Mouse (Mus musculus): ENCODE data around the gene Stx8. TPM values are rescaled to one million over a fixed set of nuclear protein-coding genes. Genes with fewer than 3 reads are reported as not detected.

Stx8 gene
- polyA plus RNA-seq, 1 experiment from 2014 or later: 67.1 TPM

DNA sequence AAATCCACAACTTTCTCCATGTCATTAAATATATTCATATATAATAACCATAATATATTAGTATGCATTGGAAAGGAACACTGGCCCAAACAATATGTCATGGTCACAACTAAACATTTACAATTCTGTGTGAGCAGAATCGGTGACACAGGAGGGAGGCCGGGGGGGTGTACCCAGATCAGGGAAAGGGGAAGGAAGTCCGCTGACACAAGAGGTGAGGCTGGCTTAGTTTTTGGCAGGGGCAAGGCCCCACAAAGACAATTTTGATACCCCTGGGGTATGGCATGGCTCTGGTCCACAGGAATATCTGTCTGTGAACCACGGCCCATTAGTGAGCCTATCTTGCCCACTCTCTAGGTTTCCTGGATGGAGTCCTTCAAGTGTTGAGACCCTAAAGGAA is 243.5 kb downstream of the Stx8 start:
- Histone ChIP-seq H3K27me3 (ENCODE audit: control insufficient read depth, insufficient read depth, low read length) (no peaks in the 10 kb centered on the region), H3K27ac (no peak overlapping the region), H3K9ac (no peak overlapping the region), H3K4me3 (replicated peaks; ENCODE audit: low read length) (no peak overlapping the region), H3K4me2 (replicated peaks) (no peak overlapping the region), H3K9me3 (ENCODE audit: control insufficient read depth, low read length) (no peaks in the 10 kb centered on the region), H3K36me3 (replicated peaks; ENCODE audit: control insufficient read depth, insufficient read depth) (no peaks in the 10 kb centered on the region), H3K4me1 (replicated peaks; ENCODE audit: control insufficient read depth, insufficient read depth, low read length) (0 out of 2 replicates have a peak, but pooled peaks cover 6% of the 10 kb centered on the region)
- no peak for ATAC-seq (ENCODE audit: low FRiP score)
- no peak for DNase-seq (ENCODE audit: low spot score)
- 92% methylated on average over 4 of the region's 4 CpGs for WGBS

- no peak for ATAC-seq (ENCODE audit: low FRiP score)
- H3K27me3 ChIP-seq (ENCODE audit: control insufficient read depth, insufficient read depth, low read length): no peaks in the 10 kb centered on the region
These were observed 244.7 kb downstream of the Stx8 start for GRCm38 (mm10) chr11:68210714-68211113.

DNA sequence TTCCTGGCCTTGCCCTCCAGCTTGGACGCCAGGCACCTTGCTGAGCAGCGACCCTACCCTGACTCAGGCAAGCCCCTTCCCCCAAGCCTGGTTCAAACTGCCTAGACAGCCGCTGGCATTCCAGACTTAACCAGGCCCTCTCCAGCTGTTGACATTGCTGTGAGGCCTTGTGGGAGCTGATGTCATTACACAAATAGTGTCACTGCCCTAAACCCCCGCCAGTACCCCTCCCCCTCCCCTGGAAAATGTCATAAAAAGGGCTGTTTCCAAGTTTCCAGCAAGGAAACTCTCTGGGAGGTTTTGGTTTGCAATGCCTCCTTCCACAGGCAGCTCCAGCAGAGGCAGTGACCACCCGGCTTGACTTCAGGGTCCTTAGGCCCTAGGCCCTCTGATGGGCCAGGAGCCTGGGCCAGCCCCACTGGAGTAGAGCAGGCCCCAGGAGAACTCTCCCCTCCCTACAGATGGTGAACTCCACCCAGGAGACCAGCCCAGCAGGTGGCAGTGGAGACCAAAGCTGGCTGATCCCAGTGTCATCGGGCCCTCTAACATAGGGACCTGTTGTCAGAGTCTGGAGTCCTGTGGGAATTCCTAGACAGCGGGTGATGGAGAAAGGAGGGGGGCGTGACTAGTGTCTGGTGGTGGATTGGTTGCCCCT is 246.1 kb downstream of the Stx8 start:
- no peak for DNase-seq (ENCODE audit: low spot score)
- Histone ChIP-seq H3K9me3 (ENCODE audit: control insufficient read depth, low read length) (no peaks in the 10 kb centered on the region), H3K27me3 (ENCODE audit: control insufficient read depth, insufficient read depth, low read length) (no peaks in the 10 kb centered on the region), H3K4me2 (replicated peaks) (no peak overlapping the region), H3K4me3 (replicated peaks; ENCODE audit: low read length) (no peak overlapping the region), H3K4me1 (replicated peaks; ENCODE audit: control insufficient read depth, insufficient read depth, low read length) (peaks cover 26% of the 10 kb centered on the region), H3K9ac (no peak overlapping the region), H3K27ac (0 out of 2 replicates have a peak overlapping the region, but pooled peaks have one; percentile 9), H3K36me3 (replicated peaks; ENCODE audit: control insufficient read depth, insufficient read depth) (no peaks in the 10 kb centered on the region)
- 57% methylated on average over 8 of the region's 8 CpGs for WGBS
- no peak for ATAC-seq (ENCODE audit: low FRiP score)

More at GRCm38 (mm10) chr11:68210714-68211113, 244.7 kb downstream of the Stx8 start:
- DNase-seq (ENCODE audit: low spot score): no peak
- Histone ChIP-seq H3K4me3 (replicated peaks; ENCODE audit: low read length) (no peak overlapping the region), H3K9ac (no peak overlapping the region), H3K4me2 (replicated peaks) (no peak overlapping the region), H3K4me1 (replicated peaks; ENCODE audit: control insufficient read depth, insufficient read depth, low read length) (peaks cover 17% of the 10 kb centered on the region), H3K27ac (no peak overlapping the region), H3K9me3 (ENCODE audit: control insufficient read depth, low read length) (no peaks in the 10 kb centered on the region), H3K36me3 (replicated peaks; ENCODE audit: control insufficient read depth, insufficient read depth) (no peaks in the 10 kb centered on the region)
- 91% methylated on average over 5 of the region's 5 CpGs for WGBS

DNA sequence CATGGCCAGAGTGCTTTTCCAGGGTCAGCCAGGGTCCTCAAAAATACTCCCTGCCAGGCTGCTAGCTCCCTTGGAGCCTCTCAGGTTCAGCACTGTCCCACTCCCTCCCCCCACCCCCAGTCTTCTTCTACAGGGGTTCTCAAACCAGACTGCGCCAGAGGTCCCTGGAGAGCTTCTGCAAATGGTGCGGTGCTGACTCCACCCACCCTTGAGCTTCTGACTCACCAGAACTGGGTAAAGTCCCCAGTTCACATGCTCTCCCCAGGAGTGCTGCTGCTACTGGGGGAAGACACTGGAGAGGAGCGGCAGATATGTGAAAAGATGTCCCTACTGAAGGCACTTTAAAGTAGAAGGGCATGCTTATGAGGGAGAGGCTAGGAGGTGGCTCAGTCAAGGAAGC is 247.9 kb downstream of the Stx8 start:
- 70% methylated on average over 3 of the region's 3 CpGs for WGBS

GRCm38 (mm10) chr11:68214496-68215205 is 248.7 kb downstream of the Stx8 start:
- DNase-seq (ENCODE audit: low spot score): no peak
- Histone ChIP-seq H3K4me2 (replicated peaks) (no peak overlapping the region), H3K27ac (peak overlapping the region; percentile 73), H3K27me3 (ENCODE audit: control insufficient read depth, insufficient read depth, low read length) (no peaks in the 10 kb centered on the region), H3K36me3 (replicated peaks; ENCODE audit: control insufficient read depth, insufficient read depth) (no peaks in the 10 kb centered on the region), H3K4me1 (replicated peaks; ENCODE audit: control insufficient read depth, insufficient read depth, low read length) (peaks cover 26% of the 10 kb centered on the region), H3K9me3 (ENCODE audit: control insufficient read depth, low read length) (no peaks in the 10 kb centered on the region), H3K4me3 (replicated peaks; ENCODE audit: low read length) (no peak overlapping the region), H3K9ac (no peak overlapping the region)
- 0 out of 2 replicates have a peak, but pooled peaks have one; percentile 4 for ATAC-seq (ENCODE audit: low FRiP score)
- 45% methylated on average over 9 of the region's 9 CpGs for WGBS

More for the DNA sequence above, 247.9 kb downstream of the Stx8 start:
- no peak for ATAC-seq (ENCODE audit: low FRiP score)
- Histone ChIP-seq H3K36me3 (replicated peaks; ENCODE audit: control insufficient read depth, insufficient read depth) (no peaks in the 10 kb centered on the region), H3K9me3 (ENCODE audit: control insufficient read depth, low read length) (no peaks in the 10 kb centered on the region), H3K9ac (no peak overlapping the region), H3K4me3 (replicated peaks; ENCODE audit: low read length) (no peak overlapping the region), H3K4me2 (replicated peaks) (no peak overlapping the region), H3K27ac (no peak overlapping the region), H3K27me3 (ENCODE audit: control insufficient read depth, insufficient read depth, low read length) (no peaks in the 10 kb centered on the region), H3K4me1 (replicated peaks; ENCODE audit: control insufficient read depth, insufficient read depth, low read length) (peaks cover 26% of the 10 kb centered on the region)
- DNase-seq (ENCODE audit: low spot score): no peak

DNA sequence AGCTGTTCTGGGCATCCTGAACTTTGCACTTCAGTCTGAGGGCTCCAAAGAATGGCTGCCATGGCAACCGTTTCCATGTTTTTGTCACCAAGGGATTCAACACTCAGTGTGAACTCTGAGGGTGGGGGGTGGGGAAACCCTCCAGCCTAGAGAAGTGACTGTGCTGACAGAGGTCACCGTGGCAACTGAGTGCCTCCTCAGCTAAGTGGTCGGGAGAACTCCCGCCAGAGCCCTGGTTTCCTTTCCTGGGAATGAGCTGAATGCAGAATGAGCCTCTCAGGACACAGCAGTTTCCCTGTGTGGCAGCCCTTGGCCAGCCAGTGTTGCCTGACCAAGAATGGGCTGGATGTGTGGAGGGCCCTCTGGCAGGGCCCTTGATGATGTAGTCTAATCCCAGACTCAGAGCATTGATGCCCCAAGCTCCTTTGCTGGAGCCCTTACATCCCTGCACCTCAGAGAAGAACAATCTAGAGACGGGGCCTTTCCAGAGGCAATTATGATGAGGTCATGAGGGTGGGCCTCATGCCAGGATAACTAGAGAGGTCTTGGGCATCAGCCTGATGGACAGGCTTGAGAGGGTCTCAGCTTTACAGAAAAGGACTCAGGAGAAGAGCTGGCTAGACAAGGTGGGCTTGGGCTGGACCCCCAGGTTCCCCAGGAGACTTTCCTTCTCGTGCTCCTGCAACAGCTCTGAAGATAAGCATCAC is 249.4 kb downstream of the Stx8 start:
- 13% methylated on average over 6 of the region's 6 CpGs for WGBS
- DNase-seq (ENCODE audit: low spot score) (peak; percentile 72), ATAC-seq (ENCODE audit: low FRiP score) (peak; percentile 63; the same call in 1 of the 2 replicates)
- Histone ChIP-seq H3K4me2 (replicated peaks) (no peak overlapping the region), H3K4me1 (replicated peaks; ENCODE audit: control insufficient read depth, insufficient read depth, low read length) (peaks cover 26% of the 10 kb centered on the region), H3K27me3 (ENCODE audit: control insufficient read depth, insufficient read depth, low read length) (no peaks in the 10 kb centered on the region), H3K9me3 (ENCODE audit: control insufficient read depth, low read length) (no peaks in the 10 kb centered on the region), H3K4me3 (replicated peaks; ENCODE audit: low read length) (no peak overlapping the region), H3K36me3 (replicated peaks; ENCODE audit: control insufficient read depth, insufficient read depth) (no peaks in the 10 kb centered on the region), H3K27ac (peak overlapping the region; percentile 73), H3K9ac (no peak overlapping the region)

- no peaks in the 10 kb centered on the region for H3K27me3 ChIP-seq (ENCODE audit: control insufficient read depth, insufficient read depth, low read length)
- H3K9ac ChIP-seq: no peak overlapping the region
- no peaks in the 10 kb centered on the region for H3K9me3 ChIP-seq (ENCODE audit: control insufficient read depth, low read length)
- no peak overlapping the region for H3K4me3 ChIP-seq (replicated peaks; ENCODE audit: low read length)
- WGBS: 33% methylated on average over 11 of the region's 11 CpGs
- DNase-seq (ENCODE audit: low spot score) (no peak), ATAC-seq (ENCODE audit: low FRiP score) (no peak)
- peaks cover 26% of the 10 kb centered on the region for H3K4me1 ChIP-seq (replicated peaks; ENCODE audit: control insufficient read depth, insufficient read depth, low read length)
- H3K36me3 ChIP-seq (replicated peaks; ENCODE audit: control insufficient read depth, insufficient read depth): no peaks in the 10 kb centered on the region
- peak overlapping the region; percentile 73 for H3K27ac ChIP-seq
- no peak overlapping the region for H3K4me2 ChIP-seq (replicated peaks)
These were observed 250.0 kb downstream of the Stx8 start for GRCm38 (mm10) chr11:68216041-68216440.

- DNase-seq (ENCODE audit: low spot score) (no peak), ATAC-seq (ENCODE audit: low FRiP score) (no peak)
- H3K9ac ChIP-seq: no peak overlapping the region
- H3K27me3 ChIP-seq (ENCODE audit: control insufficient read depth, insufficient read depth, low read length): no peaks in the 10 kb centered on the region
- H3K9me3 ChIP-seq (ENCODE audit: control insufficient read depth, low read length): no peaks in the 10 kb centered on the region
- H3K4me3 ChIP-seq (replicated peaks; ENCODE audit: low read length): no peak overlapping the region
- no peak overlapping the region for H3K27ac ChIP-seq
- H3K4me1 ChIP-seq (replicated peaks; ENCODE audit: control insufficient read depth, insufficient read depth, low read length): peaks cover 9% of the 10 kb centered on the region
- H3K4me2 ChIP-seq (replicated peaks): no peak overlapping the region
- no peaks in the 10 kb centered on the region for H3K36me3 ChIP-seq (replicated peaks; ENCODE audit: control insufficient read depth, insufficient read depth)
- WGBS: 88% methylated on average over 4 of the region's 4 CpGs
These were observed 254.7 kb downstream of the Stx8 start for GRCm38 (mm10) chr11:68220733-68221132.

DNA sequence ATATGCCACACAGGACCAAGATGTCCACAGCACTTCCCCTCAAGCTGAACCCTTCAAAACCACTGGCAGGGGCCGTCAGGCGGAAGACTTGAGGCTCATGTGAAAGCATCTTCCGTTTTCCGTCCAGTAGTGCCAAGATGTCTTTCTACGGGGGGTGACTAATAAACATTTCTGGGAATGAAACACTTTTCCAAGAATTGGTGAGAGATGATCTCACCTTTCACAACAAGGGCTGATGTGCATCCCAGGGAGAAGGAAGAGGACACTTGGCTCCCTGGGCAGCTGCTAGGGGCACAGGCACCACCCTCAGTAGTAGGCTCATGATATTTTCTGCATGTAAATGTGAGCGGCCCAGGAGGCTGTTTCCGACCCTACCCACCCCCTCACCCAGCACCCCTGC is 256.2 kb downstream of the Stx8 start:
- Histone ChIP-seq H3K4me1 (replicated peaks; ENCODE audit: control insufficient read depth, insufficient read depth, low read length) (0 out of 2 replicates have a peak, but pooled peaks cover 3% of the 10 kb centered on the region), H3K27me3 (ENCODE audit: control insufficient read depth, insufficient read depth, low read length) (peaks cover 3% of the 10 kb centered on the region; the same call in 1 of the 2 replicates), H3K9me3 (ENCODE audit: control insufficient read depth, low read length) (no peaks in the 10 kb centered on the region), H3K36me3 (replicated peaks; ENCODE audit: control insufficient read depth, insufficient read depth) (no peaks in the 10 kb centered on the region), H3K27ac (no peak overlapping the region), H3K4me2 (replicated peaks) (no peak overlapping the region), H3K4me3 (replicated peaks; ENCODE audit: low read length) (no peak overlapping the region), H3K9ac (no peak overlapping the region)
- WGBS: 89% methylated on average over 7 of the region's 7 CpGs
- DNase-seq (ENCODE audit: low spot score) (no peak), ATAC-seq (ENCODE audit: low FRiP score) (no peak)

Measured in hindbrain, embryonic 14.5 days (tissue).